Mouse (Mus musculus) kidney, adult 2 months (tissue): ENCODE results near the gene Fndc11.

ENCODE experiments used
- CTCF ChIP-seq: fragments of 200-500 bp; conservative IDR thresholded peaks from 2 replicates; pipeline ENCODE4 v1.5.1; 2011; ENCODE audit warnings: low read depth, mild to moderate bottlenecking, control low read depth, low read length, moderate library complexity, mixed read lengths; ENCODE audit not compliant: insufficient read depth, insufficient read length
- POLR2A ChIP-seq: fragments of 200-500 bp; IDR thresholded peaks from one replicate; pipeline ENCODE4 v1.6.1; 2011; ENCODE audit warnings: low read depth, low read length, control low read depth

DNA sequence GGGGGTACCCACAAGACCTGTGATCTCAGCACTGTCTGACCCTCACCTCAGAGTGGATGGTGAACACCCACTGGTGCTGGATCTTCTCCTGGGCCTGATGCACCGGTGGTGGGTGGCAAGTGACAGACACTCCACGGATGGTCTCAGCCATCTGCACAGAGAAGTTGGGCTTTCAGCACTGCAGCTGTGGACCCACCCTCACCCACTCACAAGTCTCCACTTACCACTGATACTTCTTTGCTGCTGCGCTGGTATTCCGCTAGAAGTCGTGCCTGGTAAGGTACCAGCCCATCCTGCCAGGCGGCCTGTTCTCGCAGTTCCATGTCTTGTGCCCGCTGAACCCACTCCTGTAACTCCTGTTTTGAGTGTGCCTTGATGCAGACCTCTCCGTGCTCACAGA, 19.4 kb downstream of the Fndc11 start:
- TF ChIP-seq POLR2A, result no peak
- no peak for TF ChIP-seq CTCF
